Mouse (Mus musculus) brain, embryonic 14.5 days (tissue): ENCODE data around the gene Podxl2.

Source experiments
- CTCF ChIP-seq: fragments of 200-500 bp; IDR thresholded peaks from 2 replicates; pipeline ENCODE4 v1.5.1; 2012; ENCODE audit warnings: inconsistent platforms, mild to moderate bottlenecking, moderate library complexity, borderline replicate concordance; ENCODE audit not compliant: insufficient read depth, insufficient read length; ENCODE audit errors: extremely low read depth
- POLR2A ChIP-seq: fragments of 200-500 bp; IDR thresholded peaks from 2 replicates; pipeline ENCODE4 v1.6.1; 2012; ENCODE audit warnings: mild to moderate bottlenecking, inconsistent platforms, borderline replicate concordance; ENCODE audit not compliant: poor library complexity, insufficient read depth, insufficient read length, severe bottlenecking; ENCODE audit errors: extremely low read depth

DNA sequence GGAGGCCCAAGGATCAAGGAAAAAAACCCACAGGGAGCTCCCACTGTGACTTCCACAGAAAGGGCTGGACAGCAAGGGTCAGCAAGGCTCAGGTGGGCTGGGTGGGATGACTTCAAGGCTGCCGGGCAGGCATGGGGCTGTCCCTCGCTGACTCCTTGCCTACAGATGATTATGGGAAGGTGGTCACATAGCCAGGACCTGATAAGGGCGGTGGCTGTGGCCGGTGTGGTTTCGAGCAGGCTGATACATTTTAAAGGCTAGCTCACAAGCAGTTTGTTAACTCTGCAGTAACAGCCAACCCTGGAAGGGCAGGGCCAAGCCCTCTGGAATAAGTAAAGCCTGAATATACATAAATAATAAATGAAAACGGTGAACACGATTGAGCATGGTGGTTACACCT is 71.8 kb downstream of the Podxl2 start:
- no peak for TF ChIP-seq CTCF
- no peak for TF ChIP-seq POLR2A
